In genomic region chrX:36816368-36816899, GRCm38 (mm10) we compare ENCODE assay signal across 11 mouse cellular contexts. TPM values are rescaled to one million over a fixed set of nuclear protein-coding genes. Genes with fewer than 3 reads are reported as not detected.
DNase-seq lines count a peak whose midpoint lies in the region; ATAC-seq and TF ChIP-seq lines count a peak whose summit lies in the region.
"Had no signal": no experiment of that assay in that cellular context is flagged by ENCODE, and none has a peak within 500 bp of the region (broad histone marks: within the 10 kb centered on the region; RNA-seq: fewer than 3 reads in every experiment).

No protein-coding gene starts in this region.

- peak overlapping the region; percentile 52 for H3K4me2 ChIP-seq in heart, embryonic 11.5 days
- H3K4me2 ChIP-seq in hindbrain, embryonic 11.5 days (replicated peaks; ENCODE audit: low read depth, low read length), result peak overlapping the region; percentile 26
- peak overlapping the region; percentile 38 for H3K4me2 ChIP-seq in midbrain, embryonic 12.5 days (replicated peaks)

- no peak for ATAC-seq in heart, embryonic 11.5 days (replicated peaks; ENCODE audit: insufficient number of reproducible peaks, low FRiP score, low TSS enrichment)
- ATAC-seq in hindbrain, embryonic 11.5 days (ENCODE audit: low FRiP score), result peak; percentile 50
- ATAC-seq in midbrain, embryonic 12.5 days (ENCODE audit: low FRiP score, low read depth), result peak; percentile 20; the same call in 1 of the 2 replicates

- no peak for TF ChIP-seq POLR2A in ES-Bruce4 (IDR thresholded peaks at IDR 0.05; ENCODE audit: insufficient read depth, low read length)

- H3K9me3 ChIP-seq in heart, embryonic 11.5 days (replicated peaks; ENCODE audit: control insufficient read depth, low read length), result no peaks in the 10 kb centered on the region
- H3K9me3 ChIP-seq in ES-Bruce4 (replicated peaks; ENCODE audit: control insufficient read depth, insufficient read depth, low read length, poor library complexity, severe bottlenecking), result no peaks in the 10 kb centered on the region
- no peaks in the 10 kb centered on the region for H3K9me3 ChIP-seq in hindbrain, embryonic 11.5 days (ENCODE audit: control insufficient read depth, low read length)
- H3K9me3 ChIP-seq in midbrain, embryonic 12.5 days, result no peaks in the 10 kb centered on the region

- no peak for DNase-seq in heart, postnatal 36 days
- peak; percentile 25 for DNase-seq in hindbrain, embryonic 11.5 days (ENCODE audit: low spot score)
- no peak for DNase-seq in thymus, postnatal 14 days
- DNase-seq in adrenal gland, postnatal 25 days, result no peak
- DNase-seq in cerebellum, adult 11-12 months, result no peak
- DNase-seq: adrenal gland, adult 2 months; lung, postnatal 14 days; spleen, adult 18-20 months had no signal

- H3K27me3 ChIP-seq in heart, embryonic 11.5 days (ENCODE audit: control insufficient read depth, insufficient read depth, low read length), result no peaks in the 10 kb centered on the region
- H3K27me3 ChIP-seq in ES-Bruce4 (ENCODE audit: control insufficient read depth, insufficient read depth, low read length, poor library complexity, severe bottlenecking), result no peaks in the 10 kb centered on the region
- no peaks in the 10 kb centered on the region for H3K27me3 ChIP-seq in hindbrain, embryonic 11.5 days (ENCODE audit: control insufficient read depth, insufficient read depth, low read length)
- H3K27me3 ChIP-seq in midbrain, embryonic 12.5 days, result no peaks in the 10 kb centered on the region

- intact Hi-C loops in heart, postnatal 36 days (cut with DNase I), result loop anchor here (10.0 kb wide), 1 partner anchor 172 kb away; the partner anchor contains the start of gene Akap17b

- H3K36me3 ChIP-seq in heart, embryonic 11.5 days (ENCODE audit: control insufficient read depth, insufficient read depth, low read length), result no peaks in the 10 kb centered on the region
- no peaks in the 10 kb centered on the region for H3K36me3 ChIP-seq in ES-Bruce4 (ENCODE audit: control insufficient read depth, insufficient read depth, low read length, poor library complexity, severe bottlenecking)
- no peaks in the 10 kb centered on the region for H3K36me3 ChIP-seq in hindbrain, embryonic 11.5 days (ENCODE audit: control insufficient read depth, insufficient read depth, low read length)
- H3K36me3 ChIP-seq in midbrain, embryonic 12.5 days, result no peaks in the 10 kb centered on the region

- no peaks in the 10 kb centered on the region; the same call in 1 of the 2 replicates for H3K4me1 ChIP-seq in heart, embryonic 11.5 days (ENCODE audit: control insufficient read depth, insufficient read depth, low read length)
- H3K4me1 ChIP-seq in ES-Bruce4 (ENCODE audit: control insufficient read depth, insufficient read depth, low read length), result peaks cover 2% of the 10 kb centered on the region
- no peaks in the 10 kb centered on the region for H3K4me1 ChIP-seq in hindbrain, embryonic 11.5 days (replicated peaks; ENCODE audit: control insufficient read depth, insufficient read depth, low read length)
- 0 out of 2 replicates have a peak, but pooled peaks cover 7% of the 10 kb centered on the region for H3K4me1 ChIP-seq in midbrain, embryonic 12.5 days

- TF ChIP-seq CTCF in ES-Bruce4 (IDR thresholded peaks at IDR 0.05; ENCODE audit: low read depth, low read length), result no peak

- no peak overlapping the region; the same call in 1 of the 2 replicates for H3K4me3 ChIP-seq in heart, embryonic 11.5 days (ENCODE audit: low read depth, low read length)
- peak overlapping the region; percentile 64 for H3K4me3 ChIP-seq in ES-Bruce4 (ENCODE audit: low read depth, low read length)
- peak overlapping the region; percentile 8; the same call in 1 of the 2 replicates for H3K4me3 ChIP-seq in hindbrain, embryonic 11.5 days (ENCODE audit: low read depth, low read length)
- H3K4me3 ChIP-seq in midbrain, embryonic 12.5 days, result peak overlapping the region; percentile 18; the same call in 1 of the 2 replicates

- 33% methylated on average over 8 of the region's 8 CpGs for WGBS in heart, embryonic 11.5 days (ENCODE audit: insufficient replicate concordance)
- 27% methylated on average over 8 of the region's 8 CpGs for WGBS in hindbrain, embryonic 11.5 days
- 32% methylated on average over 8 of the region's 8 CpGs for WGBS in midbrain, embryonic 12.5 days

- no peak for TF ChIP-seq EP300 in ES-Bruce4 (IDR thresholded peaks at IDR 0.05; ENCODE audit: insufficient read depth, low read depth, low read length)

- no peak overlapping the region for H3K9ac ChIP-seq in heart, embryonic 11.5 days (ENCODE audit: low read depth, low read length)
- peak overlapping the region; percentile 80 for H3K9ac ChIP-seq in ES-Bruce4 (ENCODE audit: low read depth, poor library complexity, severe bottlenecking)
- 0 out of 2 replicates have a peak overlapping the region, but pooled peaks have one; percentile 23 for H3K9ac ChIP-seq in hindbrain, embryonic 11.5 days (ENCODE audit: low read depth, low read length)
- H3K9ac ChIP-seq in midbrain, embryonic 12.5 days (replicated peaks), result no peak overlapping the region

- H3K27ac ChIP-seq in heart, embryonic 11.5 days (ENCODE audit: low read depth, low read length), result peak overlapping the region; percentile 71
- H3K27ac ChIP-seq in ES-Bruce4 (ENCODE audit: insufficient read depth, low read length), result peak overlapping the region; percentile 88
- H3K27ac ChIP-seq in hindbrain, embryonic 11.5 days (ENCODE audit: low read depth, low read length), result peak overlapping the region; percentile 89
- H3K27ac ChIP-seq in midbrain, embryonic 12.5 days (replicated peaks), result peak overlapping the region; percentile 88

RNA-seq across cellular contexts. Expression of gene Slc25a5, which starts 21.0 kb away (rescaled TPM):
- polyA plus RNA-seq in heart, embryonic 11.5 days (2014; fragmentation: Nextera tagmentation; extraction: Ambion mirVana), result 1,149 and 1,243 TPM in 2 replicates
- 100 to 1,000 TPM; 374 to 455 TPM for total RNA-seq in heart, postnatal 36 days (2021)
- 680 TPM in 2 replicates for polyA plus RNA-seq in ES-Bruce4 (2011; ENCODE audit: insufficient read depth, insufficient read length, low read depth, missing spikeins)
- polyA plus RNA-seq in hindbrain, embryonic 11.5 days (2014; fragmentation: Nextera tagmentation; extraction: Ambion mirVana), result 838 and 896 TPM in 2 replicates
- 569 and 644 TPM in 2 replicates for polyA plus RNA-seq in midbrain, embryonic 12.5 days (2016; fragmentation: Nextera tagmentation; extraction: Ambion mirVana)
- total RNA-seq in adrenal gland, postnatal 25 days (2021), result 414 and 427 TPM in 2 replicates

RNA-seq across cellular contexts. Expression of gene Ube2a, which starts 57.3 kb away (rescaled TPM):
- 125 and 126 TPM in 2 replicates for polyA plus RNA-seq in heart, embryonic 11.5 days (2014; fragmentation: Nextera tagmentation; extraction: Ambion mirVana)
- 10 to 100 TPM; 67.7 to 77.5 TPM for total RNA-seq in heart, postnatal 36 days (2021)
- polyA plus RNA-seq in ES-Bruce4 (2011; ENCODE audit: insufficient read depth, insufficient read length, low read depth, missing spikeins), result 101 and 112 TPM in 2 replicates
- 123 and 138 TPM in 2 replicates for polyA plus RNA-seq in hindbrain, embryonic 11.5 days (2014; fragmentation: Nextera tagmentation; extraction: Ambion mirVana)
- 110 TPM in 2 replicates for polyA plus RNA-seq in midbrain, embryonic 12.5 days (2016; fragmentation: Nextera tagmentation; extraction: Ambion mirVana)
- 57.2 and 72.4 TPM in 2 replicates for total RNA-seq in adrenal gland, postnatal 25 days (2021)

RNA-seq across cellular contexts. Expression of gene C330007P06Rik, which starts 57.5 kb away (rescaled TPM):
- 23.4 and 27.9 TPM in 2 replicates for polyA plus RNA-seq in heart, embryonic 11.5 days (2014; fragmentation: Nextera tagmentation; extraction: Ambion mirVana)
- 10 to 100 TPM; 16.7 to 17.9 TPM for total RNA-seq in heart, postnatal 36 days (2021)
- 20.2 and 20.7 TPM in 2 replicates for polyA plus RNA-seq in ES-Bruce4 (2011; ENCODE audit: insufficient read depth, insufficient read length, low read depth, missing spikeins)
- polyA plus RNA-seq in hindbrain, embryonic 11.5 days (2014; fragmentation: Nextera tagmentation; extraction: Ambion mirVana), result 38.9 and 41.4 TPM in 2 replicates
- polyA plus RNA-seq in midbrain, embryonic 12.5 days (2016; fragmentation: Nextera tagmentation; extraction: Ambion mirVana), result 28.1 and 32.3 TPM in 2 replicates
- 44.0 and 51.7 TPM in 2 replicates for total RNA-seq in adrenal gland, postnatal 25 days (2021)

Comparison
In these comparisons a context has a peak if more than half of its experiments do, and no peak if none do; other contexts are left out.
1. H3K9ac ChIP-seq: peak in ES-Bruce4 (single experiment) and hindbrain, embryonic 11.5 days (single experiment); none in heart, embryonic 11.5 days (single experiment) and midbrain, embryonic 12.5 days (single experiment).
2. Peak in every context shown above with its lines, with median percentiles within 50 percentile points of each other: H3K27ac ChIP-seq and H3K4me2 ChIP-seq.